Mouse (Mus musculus) kidney, embryonic 15.5 days (tissue): Measurements from ENCODE around the gene Pitpnm1. TPM values are rescaled to one million over a fixed set of nuclear protein-coding genes. Genes with fewer than 3 reads are reported as not detected.

ENCODE experiments used
- ATAC-seq: fragments of 200-750 bp; cut with Nextera tagmentation; replicated peaks from 2 replicates; pipeline ENCODE4 v1.8.0; 2017; ENCODE audit warnings: moderate TSS enrichment; ENCODE audit not compliant: low FRiP score
- H3K27ac ChIP-seq: fragments of 300-500 bp; sonication (generic); 2 replicates; pipeline ENCODE4 v1.5.1; 2015; ENCODE audit warnings: mild to moderate bottlenecking, inconsistent platforms
- H3K27me3 ChIP-seq: fragments of 300-500 bp; sonication (generic); 2 replicates; pipeline ENCODE4 v1.6.1; 2015; ENCODE audit warnings: inconsistent platforms
- H3K36me3 ChIP-seq: fragments of 300-500 bp; sonication (generic); 2 replicates; pipeline ENCODE4 v1.6.1; 2015; ENCODE audit warnings: inconsistent platforms
- H3K4me1 ChIP-seq: fragments of 300-500 bp; sonication (generic); 2 replicates; pipeline ENCODE4 v1.6.1; 2015; ENCODE audit warnings: inconsistent platforms
- H3K4me2 ChIP-seq: fragments of 300-500 bp; sonication (generic); 2 replicates; pipeline ENCODE4 v1.6.1; 2015; ENCODE audit warnings: moderate library complexity, mild to moderate bottlenecking, inconsistent platforms
- H3K4me3 ChIP-seq: fragments of 300-500 bp; sonication (generic); replicated peaks from 2 replicates; pipeline ENCODE4 v1.5.1; 2015; ENCODE audit warnings: mild to moderate bottlenecking, inconsistent platforms
- H3K9ac ChIP-seq: fragments of 300-500 bp; sonication (generic); 2 replicates; pipeline ENCODE4 v1.6.1; 2015; ENCODE audit warnings: mild to moderate bottlenecking, inconsistent platforms
- H3K9me3 ChIP-seq: fragments of 300-500 bp; sonication (generic); replicated peaks from 2 replicates; pipeline ENCODE4 v1.6.1; 2016; ENCODE audit warnings: inconsistent platforms
- WGBS: fragments of 180-500 bp; shearing (Covaris S2); methylation state at CpG from one replicate; pipeline ENCODE4 v1.1.7; 2015; ENCODE audit warnings: mixed read lengths; 5-methylcytosine and 5-hydroxymethylcytosine counted together
- polyA plus RNA-seq: library from polyadenylated mRNA; unstranded; fragments of >200 nt; fragmentation: Nextera tagmentation; extraction: Ambion mirVana; gene quantifications from 2 replicates; pipeline ENCODE4 v1.2.1, GENCODE M21; 2015

Pitpnm1 gene
- polyA plus RNA-seq, 1 experiment from 2014 or later = 15.8 TPM

DNA sequence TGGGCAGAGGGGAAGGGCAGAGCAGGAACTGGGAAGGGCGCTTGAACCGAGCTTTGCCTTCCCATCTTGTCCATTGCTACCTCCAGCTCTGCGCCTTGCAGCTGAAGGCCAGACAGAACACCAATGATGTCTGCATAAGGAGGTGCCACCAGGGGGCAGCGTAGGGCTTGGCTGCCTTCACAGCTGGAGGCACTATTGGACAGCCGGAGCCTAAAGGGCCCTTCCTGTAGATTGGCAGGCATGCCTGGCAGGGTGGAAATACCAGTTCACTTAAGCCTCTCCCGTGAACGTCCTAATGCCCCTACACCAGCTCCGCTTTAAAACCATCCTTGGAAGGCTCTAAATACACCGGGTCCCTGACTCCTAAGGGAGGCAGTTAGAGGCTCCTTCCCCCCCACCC lies 742 bp upstream of the Pitpnm1 start:
- no peak overlapping the region for H3K9ac ChIP-seq
- peak overlapping the region; percentile 14 for H3K27ac ChIP-seq
- H3K36me3 ChIP-seq = 0 out of 2 replicates have a peak, but pooled peaks cover 3% of the 10 kb centered on the region
- H3K9me3 ChIP-seq = no peaks in the 10 kb centered on the region
- peaks cover 34% of the 10 kb centered on the region for H3K27me3 ChIP-seq
- ATAC-seq = no peak
- peak overlapping the region; percentile 81 for H3K4me2 ChIP-seq
- WGBS = 14% methylated on average over 9 of the region's 9 CpGs
- H3K4me3 ChIP-seq = peak overlapping the region; percentile 65
- peaks cover 52% of the 10 kb centered on the region for H3K4me1 ChIP-seq

DNA sequence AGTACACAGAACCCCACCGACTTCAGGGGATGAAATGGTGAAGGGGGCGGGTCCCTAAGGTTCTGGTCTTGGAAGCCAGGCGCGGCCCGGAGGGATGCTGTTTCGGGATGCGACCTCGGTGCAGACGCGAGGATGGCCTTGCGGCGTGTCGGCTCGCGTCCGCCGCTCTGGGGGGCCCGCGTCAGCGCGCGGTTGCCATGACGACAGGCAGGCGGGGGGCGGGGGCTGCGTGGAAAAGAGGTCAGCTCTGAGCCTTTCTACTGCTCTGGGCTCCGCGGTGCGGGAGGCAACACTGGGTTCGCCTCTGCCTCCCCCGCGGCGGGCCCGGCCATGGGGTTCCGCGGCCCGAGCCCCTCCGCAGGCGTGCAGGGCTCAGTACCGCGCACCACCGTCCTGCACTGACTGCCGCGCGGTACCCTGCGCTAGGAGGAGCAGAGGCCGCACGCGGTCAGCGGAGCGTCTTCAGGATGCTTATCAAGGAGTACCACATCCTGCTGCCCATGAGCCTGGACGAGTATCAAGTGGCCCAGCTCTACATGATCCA lies 992 bp downstream of the Pitpnm1 start:
- Histone ChIP-seq H3K36me3 (peaks cover 7% of the 10 kb centered on the region; the same call in 1 of the 2 replicates), H3K4me2 (peak overlapping the region; percentile 81), H3K27ac (peak overlapping the region; percentile 6; the same call in 1 of the 2 replicates), H3K4me3 (peak overlapping the region; percentile 65), H3K4me1 (peaks cover 58% of the 10 kb centered on the region), H3K27me3 (peaks cover 34% of the 10 kb centered on the region), H3K9me3 (no peaks in the 10 kb centered on the region), H3K9ac (peak overlapping the region; percentile 43)
- ATAC-seq = no peak
- 2% methylated on average over 52 of the region's 52 CpGs for WGBS

DNA sequence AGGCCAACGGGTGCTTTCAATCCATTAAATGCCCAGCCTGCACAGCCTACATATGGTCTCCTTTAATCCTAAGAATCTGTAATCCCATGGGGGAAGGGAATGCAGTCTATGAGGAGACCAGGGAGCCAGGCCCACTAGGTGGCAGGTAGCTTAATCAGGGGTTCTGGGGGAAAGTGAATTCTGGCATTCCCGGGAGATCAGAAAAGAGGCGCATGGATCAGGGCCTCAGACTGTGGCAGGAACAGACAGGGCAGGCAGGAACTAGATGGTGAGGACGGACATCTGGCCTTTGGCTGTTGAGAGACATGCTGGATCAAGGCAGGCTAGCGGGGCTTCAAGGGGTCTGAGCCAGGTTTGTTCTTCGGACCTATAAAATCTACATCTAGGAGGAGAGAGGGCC lies 1.7 kb downstream of the Pitpnm1 start:
- no peak for ATAC-seq
- no peak overlapping the region for H3K27ac ChIP-seq
- H3K27me3 ChIP-seq = peaks cover 34% of the 10 kb centered on the region
- H3K4me1 ChIP-seq = peaks cover 51% of the 10 kb centered on the region
- peak overlapping the region; percentile 81 for H3K4me2 ChIP-seq
- H3K9me3 ChIP-seq = no peaks in the 10 kb centered on the region
- peak overlapping the region; percentile 65; the same call in 1 of the 2 replicates for H3K4me3 ChIP-seq
- H3K36me3 ChIP-seq = peaks cover 7% of the 10 kb centered on the region; the same call in 1 of the 2 replicates
- WGBS = 77% methylated on average over 6 of the region's 6 CpGs
- 0 out of 2 replicates have a peak overlapping the region, but pooled peaks have one; percentile 43 for H3K9ac ChIP-seq

DNA sequence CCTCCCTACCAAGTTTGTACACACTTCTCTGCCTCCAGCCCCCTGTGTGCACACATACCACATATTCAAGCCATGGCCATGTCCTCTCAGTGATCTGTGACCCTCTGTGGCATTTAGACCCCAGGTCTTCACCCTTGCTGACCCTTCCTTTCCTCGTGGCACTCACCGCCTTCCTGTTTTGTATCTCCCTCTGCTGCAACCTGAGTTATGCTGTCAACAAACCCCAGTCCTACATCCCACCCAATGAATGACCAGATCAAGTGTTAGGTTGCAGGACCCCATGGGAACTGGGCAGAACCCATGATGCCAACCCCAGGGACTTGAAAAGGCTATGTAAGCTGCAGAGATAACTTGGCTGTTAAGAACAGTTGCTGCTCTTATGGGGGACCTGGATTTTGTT lies 2.3 kb downstream of the Pitpnm1 start:
- no peak overlapping the region for H3K27ac ChIP-seq
- no peak overlapping the region for H3K4me3 ChIP-seq
- WGBS = 86% methylated on average over 2 of the region's 2 CpGs
- H3K36me3 ChIP-seq = peaks cover 7% of the 10 kb centered on the region; the same call in 1 of the 2 replicates
- no peak overlapping the region for H3K9ac ChIP-seq
- no peaks in the 10 kb centered on the region for H3K9me3 ChIP-seq
- no peak for ATAC-seq
- H3K4me1 ChIP-seq = peaks cover 50% of the 10 kb centered on the region
- no peak overlapping the region for H3K4me2 ChIP-seq
- peaks cover 34% of the 10 kb centered on the region for H3K27me3 ChIP-seq

DNA sequence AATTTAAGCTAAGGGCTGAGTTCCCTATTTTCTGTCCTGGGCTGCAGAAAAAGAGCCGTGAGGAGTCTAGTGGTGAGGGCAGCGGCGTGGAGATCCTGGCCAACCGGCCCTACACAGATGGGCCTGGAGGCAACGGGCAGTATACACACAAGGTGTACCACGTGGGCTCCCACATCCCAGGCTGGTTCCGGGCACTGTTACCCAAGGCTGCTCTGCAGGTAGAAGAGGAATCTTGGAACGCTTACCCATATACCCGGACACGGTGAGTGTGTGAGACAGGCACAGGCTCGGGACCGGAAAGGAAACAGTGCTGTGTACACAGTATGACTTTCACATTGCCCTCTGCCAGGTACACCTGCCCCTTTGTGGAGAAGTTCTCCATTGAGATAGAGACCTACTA lies 2.8 kb downstream of the Pitpnm1 start:
- Histone ChIP-seq H3K4me1 (peaks cover 47% of the 10 kb centered on the region), H3K27ac (no peak overlapping the region), H3K36me3 (peaks cover 7% of the 10 kb centered on the region; the same call in 1 of the 2 replicates), H3K9ac (no peak overlapping the region), H3K4me3 (no peak overlapping the region), H3K27me3 (peaks cover 34% of the 10 kb centered on the region), H3K4me2 (no peak overlapping the region), H3K9me3 (no peaks in the 10 kb centered on the region)
- WGBS = 92% methylated on average over 12 of the region's 12 CpGs
- no peak for ATAC-seq

DNA sequence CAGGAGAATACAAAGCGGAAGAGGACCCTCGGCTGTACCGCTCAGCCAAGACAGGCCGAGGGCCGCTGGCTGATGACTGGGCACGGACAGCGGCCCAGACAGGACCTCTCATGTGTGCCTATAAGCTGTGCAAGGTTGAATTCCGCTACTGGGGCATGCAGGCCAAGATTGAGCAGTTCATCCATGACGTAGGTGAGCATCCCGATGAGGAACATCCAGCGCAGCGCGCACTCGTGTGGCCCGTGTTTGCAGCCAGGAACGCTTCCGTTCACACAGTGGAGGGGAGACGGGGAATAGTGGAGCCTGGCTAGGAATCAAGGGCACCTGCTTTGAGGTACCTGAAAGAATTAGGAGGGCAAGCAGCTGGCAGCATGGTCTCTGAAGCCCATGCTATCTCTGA lies 3.5 kb downstream of the Pitpnm1 start:
- H3K27ac ChIP-seq = no peak overlapping the region
- H3K4me3 ChIP-seq = no peak overlapping the region
- no peak overlapping the region for H3K9ac ChIP-seq
- peaks cover 40% of the 10 kb centered on the region for H3K4me1 ChIP-seq
- no peak for ATAC-seq
- no peaks in the 10 kb centered on the region for H3K9me3 ChIP-seq
- peaks cover 9% of the 10 kb centered on the region; the same call in 1 of the 2 replicates for H3K36me3 ChIP-seq
- peaks cover 34% of the 10 kb centered on the region for H3K27me3 ChIP-seq
- H3K4me2 ChIP-seq = no peak overlapping the region
- 90% methylated on average over 18 of the region's 18 CpGs for WGBS

DNA sequence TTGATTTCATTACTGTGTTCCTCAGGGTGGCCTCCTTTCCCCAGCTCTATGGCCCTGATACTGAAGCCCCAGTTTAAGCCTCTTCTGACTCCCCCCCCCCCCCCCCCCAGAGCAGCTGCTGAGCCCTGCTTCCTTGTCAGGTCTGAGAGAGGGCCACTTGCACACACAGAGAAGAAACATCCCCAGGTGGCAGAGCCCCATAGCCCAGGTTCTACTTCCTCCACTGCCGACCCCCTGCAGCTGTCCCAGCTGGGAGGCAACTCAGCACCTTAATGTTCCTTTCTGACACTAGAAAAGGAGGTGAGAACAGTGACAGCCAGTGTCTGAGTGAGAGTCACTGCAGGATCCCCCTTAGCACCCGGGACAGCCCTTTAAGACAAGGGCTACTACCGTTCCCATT lies 4.0 kb downstream of the Pitpnm1 start:
- peaks cover 35% of the 10 kb centered on the region for H3K4me1 ChIP-seq
- peaks cover 9% of the 10 kb centered on the region; the same call in 1 of the 2 replicates for H3K36me3 ChIP-seq
- H3K9ac ChIP-seq = no peak overlapping the region
- no peak overlapping the region for H3K27ac ChIP-seq
- H3K27me3 ChIP-seq = peaks cover 34% of the 10 kb centered on the region
- no peaks in the 10 kb centered on the region for H3K9me3 ChIP-seq
- H3K4me3 ChIP-seq = no peak overlapping the region
- no peak overlapping the region for H3K4me2 ChIP-seq
- ATAC-seq = no peak
- 83% methylated on average over 3 of the region's 3 CpGs for WGBS

DNA sequence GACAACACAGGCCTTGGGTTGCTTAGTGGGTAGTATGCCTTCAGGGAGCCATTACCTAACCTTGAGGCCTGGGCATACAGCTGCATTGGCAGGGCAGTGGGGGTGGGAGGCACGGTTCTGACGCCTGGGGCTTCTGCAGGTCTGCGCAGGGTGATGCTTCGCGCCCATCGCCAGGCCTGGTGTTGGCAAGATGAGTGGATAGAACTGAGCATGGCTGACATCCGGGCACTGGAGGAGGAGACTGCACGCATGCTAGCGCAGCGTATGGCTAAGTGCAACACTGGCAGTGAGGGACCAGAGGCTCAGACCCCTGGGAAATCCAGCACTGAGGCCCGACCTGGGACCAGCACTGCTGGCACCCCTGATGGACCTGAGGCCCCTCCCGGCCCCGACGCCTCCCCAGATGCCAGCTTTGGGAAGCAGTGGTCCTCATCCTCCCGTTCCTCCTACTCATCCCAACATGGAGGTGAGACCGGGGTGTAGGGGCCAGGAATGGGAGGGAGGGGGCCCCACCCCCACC lies 4.9 kb downstream of the Pitpnm1 start:
- ATAC-seq = no peak

DNA sequence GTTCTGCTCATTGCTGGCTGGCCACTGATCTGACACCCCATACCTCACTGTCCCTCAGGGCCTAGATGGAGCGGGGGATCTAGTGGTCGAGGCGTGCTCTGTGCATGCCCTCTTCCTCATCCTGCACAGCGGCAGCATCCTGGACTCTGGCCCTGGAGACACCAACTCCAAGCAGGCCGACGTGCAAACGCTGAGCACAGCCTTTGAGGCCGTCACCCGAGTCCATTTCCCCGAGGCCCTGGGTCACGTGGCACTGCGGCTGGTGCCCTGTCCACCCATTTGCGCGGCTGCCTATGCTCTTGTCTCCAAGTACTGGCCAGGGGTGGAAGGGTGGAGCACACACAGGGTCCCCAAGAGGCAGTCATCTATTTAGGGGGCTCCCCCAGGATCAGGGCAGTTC lies 6.9 kb downstream of the Pitpnm1 start:
- Histone ChIP-seq H3K9ac (no peak overlapping the region), H3K4me3 (no peak overlapping the region), H3K36me3 (peaks cover 14% of the 10 kb centered on the region), H3K9me3 (no peaks in the 10 kb centered on the region), H3K27ac (no peak overlapping the region), H3K4me2 (no peak overlapping the region), H3K4me1 (peaks cover 20% of the 10 kb centered on the region; the same call in 1 of the 2 replicates), H3K27me3 (peaks cover 16% of the 10 kb centered on the region)
- ATAC-seq = no peak
- WGBS = 93% methylated on average over 14 of the region's 14 CpGs

More for the DNA sequence above, 4.9 kb downstream of the Pitpnm1 start:
- no peak overlapping the region for H3K4me3 ChIP-seq
- H3K27me3 ChIP-seq = peaks cover 34% of the 10 kb centered on the region
- no peaks in the 10 kb centered on the region for H3K9me3 ChIP-seq
- peaks cover 11% of the 10 kb centered on the region for H3K36me3 ChIP-seq
- no peak overlapping the region for H3K27ac ChIP-seq
- no peak overlapping the region for H3K9ac ChIP-seq
- WGBS = 85% methylated on average over 16 of the region's 16 CpGs
- H3K4me2 ChIP-seq = no peak overlapping the region
- H3K4me1 ChIP-seq = peaks cover 29% of the 10 kb centered on the region

DNA sequence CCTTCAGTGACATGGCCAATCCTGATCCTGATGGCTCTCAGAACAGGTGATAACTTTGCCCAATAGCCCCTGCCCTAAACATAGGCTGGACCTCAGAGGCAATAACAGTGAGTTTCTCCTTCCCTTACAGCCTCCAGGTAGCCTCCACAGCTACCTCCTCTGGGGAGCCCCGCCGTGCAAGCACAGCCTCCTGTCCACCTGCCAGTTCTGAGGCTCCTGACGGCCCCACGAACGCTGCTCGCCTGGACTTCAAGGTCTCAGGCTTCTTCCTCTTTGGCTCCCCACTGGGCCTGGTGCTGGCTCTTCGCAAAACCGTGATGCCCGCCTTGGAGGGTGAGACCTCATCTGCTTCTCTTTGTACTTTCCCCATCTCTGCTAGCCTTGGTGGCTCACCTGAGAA lies 8.7 kb downstream of the Pitpnm1 start:
- Histone ChIP-seq H3K9me3 (no peaks in the 10 kb centered on the region), H3K9ac (no peak overlapping the region), H3K4me3 (no peak overlapping the region), H3K4me1 (peaks cover 32% of the 10 kb centered on the region), H3K4me2 (no peak overlapping the region), H3K27me3 (no peaks in the 10 kb centered on the region), H3K36me3 (peaks cover 30% of the 10 kb centered on the region), H3K27ac (no peak overlapping the region)
- no peak for ATAC-seq
- WGBS = 85% methylated on average over 9 of the region's 9 CpGs

DNA sequence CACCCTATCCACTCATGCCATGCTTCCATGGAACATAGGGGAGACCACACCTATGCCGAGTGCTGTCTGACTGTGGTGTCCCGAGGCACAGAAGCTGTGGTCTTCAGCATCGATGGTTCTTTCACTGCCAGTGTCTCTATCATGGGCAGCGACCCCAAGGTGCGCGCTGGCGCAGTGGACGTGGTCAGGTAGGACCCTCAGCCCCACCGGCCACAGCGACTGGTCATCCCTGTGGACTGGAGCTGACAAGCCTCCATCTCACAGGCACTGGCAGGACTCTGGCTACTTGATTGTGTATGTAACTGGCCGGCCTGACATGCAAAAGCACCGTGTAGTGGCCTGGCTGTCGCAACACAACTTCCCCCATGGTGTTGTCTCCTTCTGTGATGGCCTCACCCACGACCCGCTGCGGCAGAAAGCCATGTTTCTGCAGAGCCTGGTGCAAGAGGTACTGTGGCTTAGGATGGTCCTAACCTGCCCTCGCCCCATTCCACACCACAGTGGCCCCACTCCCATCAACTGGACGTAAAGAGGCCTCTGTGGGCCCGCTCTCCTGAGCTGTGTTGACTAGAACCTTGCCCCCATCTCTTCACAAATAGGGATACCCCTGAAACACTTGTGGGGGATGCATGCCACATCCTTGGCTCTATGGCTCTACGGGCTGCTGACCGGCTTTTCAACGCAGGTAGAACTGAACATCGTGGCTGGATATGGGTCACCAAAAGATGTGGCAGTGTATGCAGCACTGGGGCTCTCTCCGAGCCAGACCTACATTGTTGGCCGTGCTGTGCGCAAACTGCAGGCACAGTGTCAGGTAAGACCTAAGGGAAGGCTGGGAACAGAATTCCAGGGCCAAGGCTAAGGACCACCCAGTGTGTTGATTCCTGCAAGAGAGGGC lies 12.5 kb downstream of the Pitpnm1 start:
- H3K4me2 ChIP-seq = no peak overlapping the region
- H3K4me3 ChIP-seq = no peak overlapping the region
- WGBS = 92% methylated on average over 26 of the region's 26 CpGs
- peak overlapping the region; percentile 84; the same call in 1 of the 2 replicates for H3K27ac ChIP-seq
- no peaks in the 10 kb centered on the region for H3K27me3 ChIP-seq
- no peak for ATAC-seq
- H3K9me3 ChIP-seq = no peaks in the 10 kb centered on the region
- no peak overlapping the region for H3K9ac ChIP-seq
- H3K4me1 ChIP-seq = peaks cover 52% of the 10 kb centered on the region
- peaks cover 60% of the 10 kb centered on the region for H3K36me3 ChIP-seq
